12 mouse cellular contexts compared by ENCODE assay signal in the genomic region with DNA sequence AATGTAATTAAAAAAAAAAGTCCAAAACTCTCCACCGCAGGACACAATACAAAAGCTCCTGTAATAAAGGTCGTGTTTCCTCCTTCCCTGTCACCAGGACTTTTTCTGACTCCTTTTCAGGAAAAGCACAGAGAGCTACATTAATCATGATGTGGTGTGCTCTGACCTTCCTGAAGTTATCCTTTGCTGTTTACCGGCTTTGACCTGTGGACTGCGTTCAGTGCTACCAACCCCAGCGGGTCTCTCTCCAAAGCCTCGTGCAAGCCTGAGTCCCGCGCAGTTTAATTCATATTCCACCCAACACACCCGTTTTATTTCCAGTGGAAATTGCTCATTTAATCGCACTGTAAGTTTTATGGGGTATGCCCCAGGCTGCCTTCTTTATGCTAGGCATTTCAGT. TPM values are rescaled to one million over a fixed set of nuclear protein-coding genes. Genes with fewer than 3 reads are reported as not detected.
DNase-seq lines count a peak whose midpoint lies in the region; ATAC-seq and TF ChIP-seq lines count a peak whose summit lies in the region.
"Had no signal": no experiment of that assay in that cellular context is flagged by ENCODE, and none has a peak within 500 bp of the region (broad histone marks: within the 10 kb centered on the region; RNA-seq: fewer than 3 reads in every experiment).

No protein-coding gene starts in this region.

- H3K27me3 ChIP-seq in lung, postnatal 0 days (replicated peaks; ENCODE audit: insufficient read depth, low read length) = no peaks in the 10 kb centered on the region
- H3K27me3 ChIP-seq in stomach, embryonic 16.5 days (ENCODE audit: control insufficient read depth, insufficient read depth, low read length) = no peaks in the 10 kb centered on the region

- H3K4me3 ChIP-seq in lung, postnatal 0 days (ENCODE audit: low read depth, low read length) = no peak overlapping the region
- H3K4me3 ChIP-seq in stomach, embryonic 16.5 days (replicated peaks; ENCODE audit: low read length) = no peak overlapping the region
- H3K4me3 ChIP-seq: hindbrain, embryonic 12.5 days; midbrain, embryonic 10.5 days had no signal

- no peaks in the 10 kb centered on the region for H3K9me3 ChIP-seq in lung, postnatal 0 days (ENCODE audit: low read length)
- no peaks in the 10 kb centered on the region for H3K9me3 ChIP-seq in stomach, embryonic 16.5 days (replicated peaks; ENCODE audit: control insufficient read depth, low read length)
- H3K9me3 ChIP-seq: hindbrain, embryonic 12.5 days; midbrain, embryonic 10.5 days had no signal

- no peak for ATAC-seq in lung, postnatal 0 days
- ATAC-seq in stomach, embryonic 16.5 days (ENCODE audit: insufficient read depth, low FRiP score) = no peak
- ATAC-seq: Patski had no signal

- no peak overlapping the region for H3K9ac ChIP-seq in lung, postnatal 0 days (replicated peaks; ENCODE audit: low read depth)
- 0 out of 2 replicates have a peak overlapping the region, but pooled peaks have one; percentile 35 for H3K9ac ChIP-seq in stomach, embryonic 16.5 days (ENCODE audit: low read length)
- H3K9ac ChIP-seq: hindbrain, embryonic 12.5 days had no signal

- WGBS in lung, postnatal 0 days = 60% methylated on average over 10 of the region's 10 CpGs
- WGBS in stomach, embryonic 16.5 days = 50% methylated on average over 10 of the region's 10 CpGs

- no peak for TF ChIP-seq CTCF in lung, postnatal 0 days (IDR thresholded peaks at IDR 0.05)

- TF ChIP-seq EP300 in lung, postnatal 0 days (IDR thresholded peaks at IDR 0.05) = no peak

- H3K4me1 ChIP-seq in lung, postnatal 0 days (ENCODE audit: insufficient read depth, low read depth, low read length) = peaks cover 12% of the 10 kb centered on the region; the same call in 1 of the 2 replicates
- peaks cover 31% of the 10 kb centered on the region for H3K4me1 ChIP-seq in stomach, embryonic 16.5 days (ENCODE audit: control insufficient read depth, insufficient read depth, low read length)

- H3K27ac ChIP-seq in lung, postnatal 0 days (ENCODE audit: low read length) = peak overlapping the region; percentile 39
- H3K27ac ChIP-seq in stomach, embryonic 16.5 days (ENCODE audit: low read length) = peak overlapping the region; percentile 77; the same call in 1 of the 2 replicates
- H3K27ac ChIP-seq: hindbrain, embryonic 12.5 days; midbrain, embryonic 10.5 days had no signal

- peak; percentile 43 for DNase-seq in adrenal gland, adult 2 months
- no peak for DNase-seq in adrenal gland, postnatal 4 days (ENCODE audit: low spot score in 2 of 2)
- no peak for DNase-seq in lung, postnatal 0 days (ENCODE audit: low spot score)
- DNase-seq in lung, postnatal 25 days (ENCODE audit: low spot score) = no peak
- peak; percentile 57 to 62 for DNase-seq in kidney, postnatal 36 days
- no peak for DNase-seq in spleen, postnatal 10 days (ENCODE audit: low spot score in 2 of 2)
- DNase-seq in thymus, postnatal 25 days = no peak
- DNase-seq: cerebellum, adult 8-10 months had no signal

- no peaks in the 10 kb centered on the region for H3K36me3 ChIP-seq in lung, postnatal 0 days (ENCODE audit: insufficient read depth, low read length)
- H3K36me3 ChIP-seq in stomach, embryonic 16.5 days (ENCODE audit: control insufficient read depth, insufficient read depth, low read length) = no peaks in the 10 kb centered on the region
- H3K36me3 ChIP-seq: hindbrain, embryonic 12.5 days; midbrain, embryonic 10.5 days had no signal

- H3K4me2 ChIP-seq in lung, postnatal 0 days (replicated peaks; ENCODE audit: low read depth, low read length) = no peak overlapping the region
- H3K4me2 ChIP-seq in stomach, embryonic 16.5 days (ENCODE audit: low read depth, low read length) = no peak overlapping the region
- H3K4me2 ChIP-seq: hindbrain, embryonic 12.5 days had no signal

RNA-seq across cellular contexts. Expression of gene Hnrnpa3, which starts 51.1 kb away (rescaled TPM):
- 100 to 1,000 TPM; 311 to 403 TPM for total RNA-seq in adrenal gland, adult 2 months (2021)
- polyA plus RNA-seq in adrenal gland, adult 2 months (2012; rRNA removed) = 3.7 and 3.8 TPM in 2 replicates
- 100 to 1,000 TPM; 525 to 570 TPM for total RNA-seq in adrenal gland, postnatal 4 days (2021)
- polyA plus RNA-seq in lung, postnatal 0 days (2015; fragmentation: Nextera tagmentation; extraction: Ambion mirVana) = 114 and 129 TPM in 2 replicates
- polyA plus RNA-seq in stomach, embryonic 16.5 days (2015; fragmentation: Nextera tagmentation; extraction: Ambion mirVana) = 194 and 260 TPM in 2 replicates

Comparison
In these comparisons a context has a peak if more than half of its experiments do, and no peak if none do; other contexts are left out.
1. DNase-seq: peak in adrenal gland, adult 2 months (single experiment) and kidney, postnatal 36 days (2 of 2); none in adrenal gland, postnatal 4 days (0 of 2), lung, postnatal 0 days (single experiment), lung, postnatal 25 days (single experiment), spleen, postnatal 10 days (0 of 2) and thymus, postnatal 25 days (single experiment).
2. RNA of gene Hnrnpa3, which starts 51.1 kb away (polyA plus RNA-seq): 194 to 260 TPM in stomach, embryonic 16.5 days and 114 to 129 TPM in lung, postnatal 0 days; 3.7 to 3.8 TPM in adrenal gland, adult 2 months; every median in the first group is over 10 times any median in the second.